7 mouse cellular contexts compared by ENCODE assay signal in the genomic region with DNA sequence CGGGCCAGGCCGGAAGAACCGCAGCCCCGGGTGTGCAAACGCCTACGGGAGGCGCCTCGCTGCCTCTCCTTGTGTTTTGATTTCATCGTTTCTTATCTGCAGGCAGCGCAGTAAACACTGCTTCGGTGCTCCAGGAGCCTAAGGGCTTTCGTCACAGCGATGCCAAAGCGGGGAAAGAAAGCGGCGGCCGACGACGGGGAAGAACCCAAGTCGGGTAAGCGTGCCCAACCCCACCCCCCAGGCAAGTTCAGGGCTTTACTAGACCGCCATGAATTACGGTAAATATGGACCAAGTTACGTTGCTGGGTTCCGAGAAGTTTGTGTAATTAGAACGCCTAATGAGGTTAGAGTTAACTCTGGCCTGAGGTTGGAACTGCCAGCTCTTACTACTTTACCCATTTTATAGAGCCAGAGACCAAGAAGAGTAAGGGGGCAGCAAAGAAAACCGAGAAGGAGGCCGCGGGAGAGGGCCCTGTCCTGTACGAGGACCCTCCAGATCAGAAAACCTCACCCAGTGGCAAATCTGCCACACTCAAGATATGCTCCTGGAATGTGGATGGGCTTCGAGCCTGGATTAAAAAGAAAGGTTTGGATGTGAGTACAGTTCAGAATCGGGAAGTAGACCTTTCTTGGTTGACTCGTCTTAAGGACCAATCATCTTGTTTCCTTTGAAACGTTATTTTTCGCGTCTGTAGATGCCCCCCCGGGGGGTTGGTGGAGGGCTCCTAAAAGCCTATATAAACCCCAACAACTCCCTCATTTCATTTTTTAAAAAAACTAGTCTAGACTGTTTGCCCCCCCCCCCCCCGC. TPM values are rescaled to one million over a fixed set of nuclear protein-coding genes. Genes with fewer than 3 reads are reported as not detected.
DNase-seq lines count a peak whose midpoint lies in the region; ATAC-seq and TF ChIP-seq lines count a peak whose summit lies in the region.

No protein-coding gene starts in this region.

- no peak for TF ChIP-seq POLR2A in spleen, adult 2 months (IDR thresholded peaks at IDR 0.05; ENCODE audit: low read depth, low read length)

- H3K4me3 ChIP-seq in spleen, adult 2 months (ENCODE audit: extremely low read depth, insufficient read depth, insufficient read length): peak overlapping the region; percentile 85
- H3K4me3 ChIP-seq in embryonic facial prominence, embryonic 11.5 days (ENCODE audit: low read depth, low read length): peak overlapping the region; percentile 84
- H3K4me3 ChIP-seq in hindbrain, postnatal 0 days (ENCODE audit: low read length): peak overlapping the region; percentile 66
- peak overlapping the region; percentile 64 for H3K4me3 ChIP-seq in midbrain, embryonic 15.5 days

- peak overlapping the region; percentile 64 for H3K4me2 ChIP-seq in embryonic facial prominence, embryonic 11.5 days (ENCODE audit: low read depth, low read length)
- peak overlapping the region; percentile 74 for H3K4me2 ChIP-seq in hindbrain, postnatal 0 days (ENCODE audit: low read depth, low read length)
- peak overlapping the region; percentile 76 for H3K4me2 ChIP-seq in midbrain, embryonic 15.5 days

- peak; percentile 12; the same call in 1 of the 2 replicates for ATAC-seq in embryonic facial prominence, embryonic 11.5 days (replicated peaks; ENCODE audit: insufficient number of reproducible peaks, low FRiP score, low TSS enrichment, low read depth)
- peak; percentile 55; the same call in 1 of the 2 replicates for ATAC-seq in hindbrain, postnatal 0 days
- ATAC-seq in midbrain, embryonic 15.5 days (replicated peaks): peak; percentile 48

- H3K27ac ChIP-seq in spleen, adult 2 months (ENCODE audit: insufficient read depth, low read length): peak overlapping the region; percentile 55
- peak overlapping the region; percentile 90 for H3K27ac ChIP-seq in embryonic facial prominence, embryonic 11.5 days (replicated peaks; ENCODE audit: low read depth, low read length)
- peak overlapping the region; percentile 92 for H3K27ac ChIP-seq in hindbrain, postnatal 0 days
- H3K27ac ChIP-seq in midbrain, embryonic 15.5 days: peak overlapping the region; percentile 87

- 2% methylated on average over 38 of the region's 38 CpGs for WGBS in spleen, adult 2 months
- WGBS in embryonic facial prominence, embryonic 11.5 days: 2% methylated on average over 38 of the region's 38 CpGs
- WGBS in hindbrain, postnatal 0 days: 1% methylated on average over 38 of the region's 38 CpGs
- WGBS in midbrain, embryonic 15.5 days: under 1% methylated on average over 38 of the region's 38 CpGs

- H3K27me3 ChIP-seq in spleen, adult 2 months (ENCODE audit: control insufficient read depth, insufficient read depth, low read length): no peaks in the 10 kb centered on the region
- no peaks in the 10 kb centered on the region for H3K27me3 ChIP-seq in embryonic facial prominence, embryonic 11.5 days (ENCODE audit: control insufficient read depth, insufficient read depth, low read length)
- H3K27me3 ChIP-seq in hindbrain, postnatal 0 days (ENCODE audit: insufficient read depth, low read length): no peaks in the 10 kb centered on the region
- no peaks in the 10 kb centered on the region for H3K27me3 ChIP-seq in midbrain, embryonic 15.5 days (replicated peaks)

- no peaks in the 10 kb centered on the region for H3K9me3 ChIP-seq in embryonic facial prominence, embryonic 11.5 days (replicated peaks; ENCODE audit: control insufficient read depth, low read length)
- no peaks in the 10 kb centered on the region for H3K9me3 ChIP-seq in hindbrain, postnatal 0 days (ENCODE audit: low read length)
- no peaks in the 10 kb centered on the region for H3K9me3 ChIP-seq in midbrain, embryonic 15.5 days

- H3K36me3 ChIP-seq in spleen, adult 2 months (ENCODE audit: control insufficient read depth, insufficient read depth, low read length): peaks cover 31% of the 10 kb centered on the region
- peaks cover 10% of the 10 kb centered on the region; the same call in 1 of the 2 replicates for H3K36me3 ChIP-seq in embryonic facial prominence, embryonic 11.5 days (replicated peaks; ENCODE audit: control insufficient read depth, insufficient read depth, low read depth, low read length)
- H3K36me3 ChIP-seq in hindbrain, postnatal 0 days (ENCODE audit: insufficient read depth, low read length): peaks cover 32% of the 10 kb centered on the region
- H3K36me3 ChIP-seq in midbrain, embryonic 15.5 days (replicated peaks): peaks cover 19% of the 10 kb centered on the region

- peak overlapping the region; percentile 95 for H3K9ac ChIP-seq in embryonic facial prominence, embryonic 11.5 days (replicated peaks; ENCODE audit: low read length)
- peak overlapping the region; percentile 76 for H3K9ac ChIP-seq in hindbrain, postnatal 0 days (replicated peaks; ENCODE audit: low read length)
- H3K9ac ChIP-seq in midbrain, embryonic 15.5 days: peak overlapping the region; percentile 62

- peaks cover 8% of the 10 kb centered on the region; the same call in 1 of the 2 replicates for H3K4me1 ChIP-seq in spleen, adult 2 months (ENCODE audit: control insufficient read depth, insufficient read depth, insufficient read length)
- no peaks in the 10 kb centered on the region for H3K4me1 ChIP-seq in embryonic facial prominence, embryonic 11.5 days (ENCODE audit: control insufficient read depth, insufficient read depth, low read length)
- peaks cover 14% of the 10 kb centered on the region; the same call in 1 of the 2 replicates for H3K4me1 ChIP-seq in hindbrain, postnatal 0 days (ENCODE audit: insufficient read depth, low read length)
- H3K4me1 ChIP-seq in midbrain, embryonic 15.5 days: peaks cover 43% of the 10 kb centered on the region

- TF ChIP-seq CTCF in spleen, adult 2 months (IDR thresholded peaks at IDR 0.05; ENCODE audit: extremely low read depth, insufficient read depth, insufficient read length, insufficient replicate concordance): no peak
- TF ChIP-seq CTCF in hindbrain, postnatal 0 days (IDR thresholded peaks at IDR 0.05; ENCODE audit: low read depth): no peak

- no peak for DNase-seq in spleen, adult 2 months (ENCODE audit: low read depth in 1 of 2, low spot score in 2 of 2)
- DNase-seq in spleen, postnatal 14 days (ENCODE audit: low spot score in 2 of 2): no peak
- peak; percentile 41 for DNase-seq in embryonic facial prominence, embryonic 11.5 days (ENCODE audit: low spot score)
- peak; percentile 42 for DNase-seq in hindbrain, postnatal 0 days (ENCODE audit: low spot score)
- no peak for DNase-seq in testis, postnatal 14 days (ENCODE audit: low spot score)
- no peak for DNase-seq in left cerebral cortex, adult 8-10 months (ENCODE audit: low spot score in 2 of 2)

RNA-seq across cellular contexts. Expression of a gene that starts 0.5 kb away (rescaled TPM):
- 22.7 and 26.8 TPM in 2 replicates for polyA plus RNA-seq in spleen, adult 2 months (2012; rRNA removed)
- polyA plus RNA-seq in embryonic facial prominence, embryonic 11.5 days (2014; fragmentation: Nextera tagmentation; extraction: Ambion mirVana): 471 and 486 TPM in 2 replicates
- total RNA-seq in hindbrain, postnatal 0 days (2014; rRNA removed): 68.6 and 70.2 TPM in 2 replicates
- 145 and 156 TPM in 2 replicates for polyA plus RNA-seq in hindbrain, postnatal 0 days (2015; fragmentation: Nextera tagmentation; extraction: Ambion mirVana)
- polyA plus RNA-seq in midbrain, embryonic 15.5 days (2015; fragmentation: Nextera tagmentation; extraction: Ambion mirVana): 190 and 191 TPM in 2 replicates
- 10 to 100 TPM; 55.5 to 64.8 (median 60.2) TPM for total RNA-seq in left cerebral cortex, adult 8-10 months (2022)

RNA-seq across cellular contexts. Expression of a gene that starts 0.6 kb away (rescaled TPM):
- polyA plus RNA-seq in spleen, adult 2 months (2012; rRNA removed): 74.2 and 145 TPM in 2 replicates
- polyA plus RNA-seq in embryonic facial prominence, embryonic 11.5 days (2014; fragmentation: Nextera tagmentation; extraction: Ambion mirVana): 188 and 208 TPM in 2 replicates
- total RNA-seq in hindbrain, postnatal 0 days (2014; rRNA removed): 71.4 and 80.9 TPM in 2 replicates
- 72.4 and 82.7 TPM in 2 replicates for polyA plus RNA-seq in hindbrain, postnatal 0 days (2015; fragmentation: Nextera tagmentation; extraction: Ambion mirVana)
- polyA plus RNA-seq in midbrain, embryonic 15.5 days (2015; fragmentation: Nextera tagmentation; extraction: Ambion mirVana): 104 and 116 TPM in 2 replicates
- total RNA-seq in left cerebral cortex, adult 8-10 months (2022): 10 to 100 TPM; 30.1 to 36.2 (median 33.2) TPM

RNA-seq across cellular contexts. Expression of a gene that starts 5.3 kb away (rescaled TPM):
- 87.3 and 131 TPM in 2 replicates for polyA plus RNA-seq in spleen, adult 2 months (2012; rRNA removed)
- polyA plus RNA-seq in embryonic facial prominence, embryonic 11.5 days (2014; fragmentation: Nextera tagmentation; extraction: Ambion mirVana): 49.1 and 52.4 TPM in 2 replicates
- total RNA-seq in hindbrain, postnatal 0 days (2014; rRNA removed): 53.3 and 69.1 TPM in 2 replicates
- polyA plus RNA-seq in hindbrain, postnatal 0 days (2015; fragmentation: Nextera tagmentation; extraction: Ambion mirVana): 102 and 103 TPM in 2 replicates
- 101 and 111 TPM in 2 replicates for polyA plus RNA-seq in midbrain, embryonic 15.5 days (2015; fragmentation: Nextera tagmentation; extraction: Ambion mirVana)
- 100 to 1,000 TPM in 3 of 4 experiments, 10 to 100 TPM in 1; 92.6 to 121 (median 109) TPM for total RNA-seq in left cerebral cortex, adult 8-10 months (2022)

RNA-seq across cellular contexts. Expression of a gene that starts 5.6 kb away (rescaled TPM):
- polyA plus RNA-seq in spleen, adult 2 months (2012; rRNA removed): 21.4 and 27.0 TPM in 2 replicates
- polyA plus RNA-seq in embryonic facial prominence, embryonic 11.5 days (2014; fragmentation: Nextera tagmentation; extraction: Ambion mirVana): 72.0 and 72.8 TPM in 2 replicates
- 16.7 and 19.1 TPM in 2 replicates for total RNA-seq in hindbrain, postnatal 0 days (2014; rRNA removed)
- 17.5 and 18.2 TPM in 2 replicates for polyA plus RNA-seq in hindbrain, postnatal 0 days (2015; fragmentation: Nextera tagmentation; extraction: Ambion mirVana)
- 20.3 and 21.3 TPM in 2 replicates for polyA plus RNA-seq in midbrain, embryonic 15.5 days (2015; fragmentation: Nextera tagmentation; extraction: Ambion mirVana)
- total RNA-seq in left cerebral cortex, adult 8-10 months (2022): 10 to 100 TPM; 10.4 to 17.7 (median 16.6) TPM

RNA-seq across cellular contexts. Expression of a gene that starts 19.0 kb away (rescaled TPM):
- 26.2 and 28.4 TPM in 2 replicates for polyA plus RNA-seq in spleen, adult 2 months (2012; rRNA removed)
- not detected in 2 replicates for polyA plus RNA-seq in embryonic facial prominence, embryonic 11.5 days (2014; fragmentation: Nextera tagmentation; extraction: Ambion mirVana)
- 0.47 and 16.3 TPM in 2 replicates for total RNA-seq in hindbrain, postnatal 0 days (2014; rRNA removed)
- not detected in 2 replicates for polyA plus RNA-seq in hindbrain, postnatal 0 days (2015; fragmentation: Nextera tagmentation; extraction: Ambion mirVana)
- polyA plus RNA-seq in midbrain, embryonic 15.5 days (2015; fragmentation: Nextera tagmentation; extraction: Ambion mirVana): not detected in 2 replicates
- 10 to 100 TPM in 1 of 4 experiments, 1 to 10 TPM in 3; 6.5 to 18.1 (median 8.9) TPM for total RNA-seq in left cerebral cortex, adult 8-10 months (2022)

Comparison
In these comparisons a context has a peak if more than half of its experiments do, and no peak if none do; other contexts are left out.
1. DNase-seq: peak in embryonic facial prominence, embryonic 11.5 days (single experiment) and hindbrain, postnatal 0 days (single experiment); none in spleen, adult 2 months (0 of 2), spleen, postnatal 14 days (0 of 2), testis, postnatal 14 days (single experiment) and left cerebral cortex, adult 8-10 months (0 of 2).
2. Peak in every context shown above with its lines, with median percentiles within 50 percentile points of each other: H3K27ac ChIP-seq, H3K4me3 ChIP-seq, ATAC-seq, H3K4me2 ChIP-seq and H3K9ac ChIP-seq.